Mouse (Mus musculus): ENCODE results near the gene Chfr. TPM values are rescaled to one million over a fixed set of nuclear protein-coding genes. Genes with fewer than 3 reads are reported as not detected.
"Not testable (repeated sequence)": the region's sequence is repeated elsewhere in the genome, so short reads cannot be mapped to it uniquely, and the experiment has no call there.

Chfr gene
- polyA plus RNA-seq, 1 experiment from 2014 or later, result 45.1 TPM

- Histone ChIP-seq H3K27me3 (replicated peaks; ENCODE audit: low read depth, poor library complexity, severe bottlenecking) (peaks cover 26% of the 10 kb centered on the region; the same call in 1 of the 2 replicates), H3K36me3 (replicated peaks) (peaks cover 48% of the 10 kb centered on the region), H3K4me1 (peaks cover 49% of the 10 kb centered on the region), H3K4me3 (no peak overlapping the region), H3K9me3 (no peaks in the 10 kb centered on the region; the same call in 1 of the 2 replicates), H3K27ac (replicated peaks) (no peak overlapping the region)
- 95% methylated on average over 19 of the region's 19 CpGs for WGBS
- DNase-seq (ENCODE audit: low spot score), result no peak
Observed at GRCm38 (mm10) chr5:110102853-110103625, 32.6 kb upstream of the Chfr start.

GRCm38 (mm10) chr5:110103901-110104615, 31.6 kb upstream of the Chfr start:
- peaks cover 48% of the 10 kb centered on the region for H3K36me3 ChIP-seq (replicated peaks)
- no peak overlapping the region for H3K27ac ChIP-seq (replicated peaks)

GRCm38 (mm10) chr5:110104616-110105380, 30.8 kb upstream of the Chfr start:
- peaks cover 20% of the 10 kb centered on the region; the same call in 1 of the 2 replicates for H3K27me3 ChIP-seq (replicated peaks; ENCODE audit: low read depth, poor library complexity, severe bottlenecking)
- H3K27ac ChIP-seq (replicated peaks), result no peak overlapping the region
- no peaks in the 10 kb centered on the region; the same call in 1 of the 2 replicates for H3K9me3 ChIP-seq
- 95% methylated on average over 36 of the region's 36 CpGs for WGBS
- H3K36me3 ChIP-seq (replicated peaks), result peaks cover 48% of the 10 kb centered on the region
- peaks cover 40% of the 10 kb centered on the region for H3K4me1 ChIP-seq
- no peak overlapping the region for H3K4me3 ChIP-seq
- no peak for DNase-seq (ENCODE audit: low spot score)

More at GRCm38 (mm10) chr5:110103901-110104615, 31.6 kb upstream of the Chfr start:
- WGBS, result 94% methylated on average over 27 of the region's 27 CpGs
- peaks cover 47% of the 10 kb centered on the region for H3K4me1 ChIP-seq
- no peak for DNase-seq (ENCODE audit: low spot score)
- H3K27me3 ChIP-seq (replicated peaks; ENCODE audit: low read depth, poor library complexity, severe bottlenecking), result peaks cover 23% of the 10 kb centered on the region; the same call in 1 of the 2 replicates
- no peak overlapping the region for H3K4me3 ChIP-seq
- no peaks in the 10 kb centered on the region; the same call in 1 of the 2 replicates for H3K9me3 ChIP-seq

DNA sequence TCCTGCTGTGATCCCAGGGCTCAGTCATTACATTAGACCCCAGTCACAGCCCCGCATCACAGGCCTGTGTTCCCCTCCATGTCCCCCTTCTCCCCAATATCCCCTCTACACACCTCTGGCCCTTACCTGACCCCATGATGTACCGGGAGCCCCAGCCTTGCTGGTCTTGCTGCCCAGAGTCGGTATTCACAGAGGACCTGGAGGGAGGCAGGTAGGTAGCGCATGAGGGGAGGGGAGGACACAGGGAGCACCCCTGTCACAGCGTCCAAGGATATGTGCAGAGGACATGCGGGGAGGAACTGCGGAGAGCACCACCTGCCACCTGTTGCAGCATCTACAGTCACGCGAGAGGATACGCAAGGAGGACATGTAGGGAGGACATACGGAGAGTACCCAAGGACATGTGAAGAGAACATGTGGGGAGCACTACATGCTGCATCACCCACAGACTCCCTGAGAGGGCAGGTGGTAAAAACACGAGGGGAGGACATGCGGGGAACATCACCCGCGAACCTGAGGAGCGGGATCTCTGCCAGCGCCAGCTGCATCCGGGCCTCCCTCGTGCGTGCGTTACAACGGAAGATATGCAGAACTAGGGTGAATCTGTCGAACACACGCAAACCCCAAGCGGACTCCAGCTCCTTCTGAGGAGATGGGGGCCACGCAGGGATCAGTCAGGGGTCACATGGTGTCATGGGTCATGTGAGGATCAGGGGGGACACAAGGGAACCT, 29.3 kb upstream of the Chfr start:
- Histone ChIP-seq H3K9me3 (no peaks in the 10 kb centered on the region; the same call in 1 of the 2 replicates), H3K4me3 (peak overlapping the region; percentile 86), H3K36me3 (replicated peaks) (peaks cover 48% of the 10 kb centered on the region), H3K4me1 (peaks cover 35% of the 10 kb centered on the region), H3K27ac (replicated peaks) (peak overlapping the region; percentile 97; the same call in 1 of the 2 replicates), H3K27me3 (replicated peaks; ENCODE audit: low read depth, poor library complexity, severe bottlenecking) (peaks cover 6% of the 10 kb centered on the region; the same call in 1 of the 2 replicates)
- no peak for DNase-seq (ENCODE audit: low spot score)
- WGBS, result 93% methylated on average over 26 of the region's 26 CpGs

DNA sequence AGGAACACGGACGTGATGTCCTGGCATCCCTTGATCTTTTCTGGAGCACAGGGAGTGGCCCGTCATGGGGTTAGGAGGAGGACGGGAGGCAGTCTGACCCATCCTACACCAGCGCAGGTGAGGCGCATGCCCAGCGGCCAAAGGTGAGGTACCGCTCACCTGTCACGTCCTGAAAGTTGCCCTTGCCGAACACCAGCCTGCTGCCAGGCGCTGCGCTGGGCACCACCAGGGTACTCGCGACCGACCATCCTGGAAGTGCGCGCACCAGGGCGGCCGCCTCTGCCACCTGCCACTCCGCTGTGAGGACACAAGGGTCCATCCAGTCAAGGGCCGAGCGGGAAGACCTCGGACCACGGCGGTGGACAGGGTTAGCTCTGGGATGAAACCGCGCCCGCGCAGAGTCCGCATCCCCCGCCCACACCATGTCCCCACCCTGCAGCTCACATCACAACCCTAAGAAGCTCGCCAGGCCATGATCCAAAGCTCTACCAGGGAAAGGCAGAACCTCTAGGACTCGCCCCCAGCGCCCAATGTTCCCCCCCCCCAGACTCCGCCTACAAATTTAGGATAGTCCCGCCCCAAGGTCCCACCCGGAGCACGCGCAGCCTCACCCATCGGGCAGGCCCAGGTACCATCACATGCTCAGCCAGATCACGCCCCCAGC, 28.6 kb upstream of the Chfr start:
- H3K4me1 ChIP-seq, result peaks cover 28% of the 10 kb centered on the region
- peak overlapping the region; percentile 86 for H3K4me3 ChIP-seq
- H3K27me3 ChIP-seq (replicated peaks; ENCODE audit: low read depth, poor library complexity, severe bottlenecking), result no peaks in the 10 kb centered on the region
- peaks cover 54% of the 10 kb centered on the region for H3K36me3 ChIP-seq (replicated peaks)
- DNase-seq (ENCODE audit: low spot score), result no peak
- H3K27ac ChIP-seq (replicated peaks), result peak overlapping the region; percentile 97
- H3K9me3 ChIP-seq, result no peaks in the 10 kb centered on the region; the same call in 1 of the 2 replicates
- WGBS, result 14% methylated on average over 41 of the region's 41 CpGs

DNA sequence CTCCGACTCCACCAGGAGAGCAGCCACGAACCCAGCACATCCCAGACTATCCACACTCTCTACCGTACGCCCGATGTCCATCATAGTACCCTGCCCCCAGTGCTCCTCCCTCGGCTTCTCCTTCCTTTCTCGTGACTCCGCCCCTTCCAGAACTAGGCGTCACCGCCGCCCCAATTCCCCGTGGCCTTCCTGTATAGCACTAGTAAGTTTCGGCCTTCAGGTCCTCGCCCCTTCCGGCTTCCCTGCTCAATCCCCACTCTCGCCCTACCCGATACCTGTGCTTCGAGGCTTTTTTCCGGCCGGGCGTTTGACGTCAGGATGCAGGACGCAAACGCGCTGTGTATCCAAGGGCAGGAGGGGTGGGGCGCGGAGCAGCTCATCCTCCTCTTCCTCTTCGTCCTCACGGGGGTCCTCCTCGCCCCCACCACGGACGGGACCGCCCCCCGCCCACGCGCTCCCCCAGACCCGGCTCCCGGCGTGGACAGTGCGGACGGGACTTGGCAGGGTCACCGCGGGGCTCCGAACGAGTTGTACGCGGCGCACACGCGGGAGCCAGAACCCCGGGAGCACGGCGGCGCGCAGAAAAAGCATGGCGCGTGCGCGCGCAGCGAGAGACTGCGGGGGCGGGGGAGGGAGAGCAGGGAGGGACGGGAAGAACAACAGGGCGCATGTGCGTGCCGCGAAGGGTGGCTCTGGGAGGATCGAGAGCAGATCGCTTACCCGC, 27.9 kb upstream of the Chfr start, which contains the start of gene Gtpbp6:
Gene Gtpbp6, minus strand, starts transcription at position 617 of the 724 bp plus-strand sequence.
- H3K4me1 ChIP-seq, result peaks cover 24% of the 10 kb centered on the region
- DNase-seq (ENCODE audit: low spot score), result peak; percentile 97
- H3K27ac ChIP-seq (replicated peaks), result peak within 1 kb of the TSS; percentile 97
- H3K27me3 ChIP-seq (replicated peaks; ENCODE audit: low read depth, poor library complexity, severe bottlenecking), result no peaks in the 10 kb centered on the region
- H3K9me3 ChIP-seq, result no peaks in the 10 kb centered on the region; the same call in 1 of the 2 replicates
- peak within 1 kb of the TSS; percentile 86 for H3K4me3 ChIP-seq
- H3K36me3 ChIP-seq (replicated peaks), result peaks cover 54% of the 10 kb centered on the region
- WGBS, result under 1% methylated on average over 71 of the region's 71 CpGs

DNA sequence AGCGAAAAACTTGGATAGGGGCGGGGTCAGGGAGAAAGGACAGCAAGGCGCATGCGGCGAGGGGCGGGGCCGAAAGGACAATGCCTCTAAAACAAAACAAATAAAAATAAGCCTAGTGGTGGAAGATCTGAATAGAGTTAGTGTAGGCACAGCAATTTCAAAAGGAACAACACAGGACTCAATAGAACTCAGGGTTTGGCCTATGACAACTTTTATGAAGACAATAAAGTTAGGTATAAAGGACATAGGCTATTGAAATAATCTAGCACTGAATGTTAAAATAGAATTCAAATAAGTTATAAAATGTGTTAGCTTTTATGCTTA, 27.4 kb upstream of the Chfr start:
- H3K27me3 ChIP-seq (replicated peaks; ENCODE audit: low read depth, poor library complexity, severe bottlenecking), result no peaks in the 10 kb centered on the region
- H3K9me3 ChIP-seq, result no peaks in the 10 kb centered on the region; the same call in 1 of the 2 replicates
- H3K36me3 ChIP-seq (replicated peaks), result peaks cover 54% of the 10 kb centered on the region
- H3K27ac ChIP-seq (replicated peaks), result peak overlapping the region; percentile 97
- peak overlapping the region; percentile 86 for H3K4me3 ChIP-seq
- under 1% methylated on average over 7 of the region's 7 CpGs for WGBS
- no peak for DNase-seq (ENCODE audit: low spot score)
- peaks cover 24% of the 10 kb centered on the region for H3K4me1 ChIP-seq

GRCm38 (mm10) chr5:110109991-110110441, 25.6 kb upstream of the Chfr start, which contains the start of gene Zfp605:
Gene Zfp605 (plus strand): TSS chr5:110110092.
- Histone ChIP-seq H3K4me3 (peak within 1 kb of the TSS; percentile 77), H3K36me3 (replicated peaks) (peaks cover 50% of the 10 kb centered on the region), H3K9me3 (no peaks in the 10 kb centered on the region; the same call in 1 of the 2 replicates), H3K27ac (replicated peaks) (peak within 1 kb of the TSS; percentile 87), H3K27me3 (replicated peaks; ENCODE audit: low read depth, poor library complexity, severe bottlenecking) (no peaks in the 10 kb centered on the region), H3K4me1 (peaks cover 24% of the 10 kb centered on the region)
- under 1% methylated on average over 12 of the region's 12 CpGs for WGBS
- DNase-seq (ENCODE audit: low spot score), result peak; percentile 88

GRCm38 (mm10) chr5:110122380-110122779, 13.3 kb upstream of the Chfr start:
- H3K27me3 ChIP-seq (replicated peaks; ENCODE audit: low read depth, poor library complexity, severe bottlenecking); H3K27ac ChIP-seq (replicated peaks); H3K9me3 ChIP-seq; H3K4me1 ChIP-seq; H3K4me3 ChIP-seq; DNase-seq (ENCODE audit: low spot score): not testable (repeated sequence)
- 88% methylated on average over 3 of the region's 3 CpGs for WGBS
- H3K36me3 ChIP-seq (replicated peaks), result peaks cover 79% of the 10 kb centered on the region

DNA sequence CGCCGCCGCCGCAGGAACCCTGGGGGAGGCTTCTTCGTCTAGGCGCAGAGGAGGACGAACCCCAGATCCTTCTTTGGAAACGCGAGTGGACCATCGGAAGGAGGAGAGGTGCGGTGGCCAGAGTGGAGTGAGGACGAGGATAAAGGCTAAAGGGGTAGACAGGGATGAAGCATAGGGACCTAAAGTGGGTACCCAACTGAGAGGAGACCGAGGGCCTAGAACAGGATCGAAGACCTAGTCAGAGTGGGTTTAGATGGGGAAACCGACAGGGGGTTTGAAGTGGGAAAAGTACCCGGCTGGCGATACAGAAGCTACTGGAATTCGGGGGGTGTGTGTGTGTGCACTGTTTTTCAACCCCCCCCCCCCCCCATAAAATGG, 434 bp downstream of the Chfr start:
- peak overlapping the region; percentile 78 for H3K27ac ChIP-seq (replicated peaks)
- no peaks in the 10 kb centered on the region for H3K27me3 ChIP-seq (replicated peaks; ENCODE audit: low read depth, poor library complexity, severe bottlenecking)
- WGBS, result 5% methylated on average over 18 of the region's 18 CpGs
- 0 out of 2 replicates have a peak, but pooled peaks cover 4% of the 10 kb centered on the region for H3K9me3 ChIP-seq
- H3K4me1 ChIP-seq, result peaks cover 7% of the 10 kb centered on the region
- H3K36me3 ChIP-seq (replicated peaks), result peaks cover 27% of the 10 kb centered on the region
- DNase-seq (ENCODE audit: low spot score), result no peak
- peak overlapping the region; percentile 88 for H3K4me3 ChIP-seq

GRCm38 (mm10) chr5:110137816-110138215, 2.2 kb downstream of the Chfr start:
- WGBS, result 95% methylated on average over 3 of the region's 3 CpGs
- no peaks in the 10 kb centered on the region for H3K27me3 ChIP-seq (replicated peaks; ENCODE audit: low read depth, poor library complexity, severe bottlenecking)
- no peak overlapping the region for H3K27ac ChIP-seq (replicated peaks)
- H3K36me3 ChIP-seq (replicated peaks), result peaks cover 38% of the 10 kb centered on the region
- no peak overlapping the region for H3K4me3 ChIP-seq
- peaks cover 7% of the 10 kb centered on the region for H3K4me1 ChIP-seq
- no peaks in the 10 kb centered on the region for H3K9me3 ChIP-seq
- no peak for DNase-seq (ENCODE audit: low spot score)
